8 mouse cellular contexts compared by ENCODE assay signal in genomic region chr1:61101679-61102078, GRCm38 (mm10).
DNase-seq lines count a peak whose midpoint lies in the region; ATAC-seq and TF ChIP-seq lines count a peak whose summit lies in the region.
"Had no signal": no experiment of that assay in that cellular context is flagged by ENCODE, and none has a peak within 500 bp of the region (broad histone marks: within the 10 kb centered on the region; RNA-seq: fewer than 3 reads in every experiment).

No protein-coding gene starts in this region.

- H3K4me1 ChIP-seq in midbrain, postnatal 0 days (ENCODE audit: insufficient read depth, low read length) = 0 out of 2 replicates have a peak, but pooled peaks cover 3% of the 10 kb centered on the region
- no peaks in the 10 kb centered on the region for H3K4me1 ChIP-seq in midbrain, embryonic 14.5 days (ENCODE audit: control insufficient read depth, insufficient read depth, low read length)
- H3K4me1 ChIP-seq: midbrain, embryonic 12.5 days had no signal

- H3K36me3 ChIP-seq in midbrain, postnatal 0 days (ENCODE audit: insufficient read depth, low read length) = no peaks in the 10 kb centered on the region
- H3K36me3 ChIP-seq in midbrain, embryonic 14.5 days (ENCODE audit: control insufficient read depth, insufficient read depth, low read length) = no peaks in the 10 kb centered on the region
- no peaks in the 10 kb centered on the region for H3K36me3 ChIP-seq in splenic B cell, adult 2 months (ENCODE audit: control insufficient read depth, insufficient read depth, low read length, poor library complexity, severe bottlenecking)
- H3K36me3 ChIP-seq: midbrain, embryonic 12.5 days had no signal

- H3K27me3 ChIP-seq in midbrain, postnatal 0 days (ENCODE audit: insufficient read depth, low read length) = no peaks in the 10 kb centered on the region
- no peaks in the 10 kb centered on the region for H3K27me3 ChIP-seq in midbrain, embryonic 14.5 days (ENCODE audit: control insufficient read depth, insufficient read depth, low read length)
- H3K27me3 ChIP-seq in splenic B cell, adult 2 months (ENCODE audit: control insufficient read depth, insufficient read depth, low read length, poor library complexity, severe bottlenecking) = no peaks in the 10 kb centered on the region
- H3K27me3 ChIP-seq: midbrain, embryonic 12.5 days had no signal

- 78% methylated on average over 4 of the region's 4 CpGs for whole genome bisulfite sequencing in midbrain, postnatal 0 days
- WGBS in midbrain, embryonic 14.5 days = 76% methylated on average over 4 of the region's 4 CpGs

- ATAC-seq in midbrain, postnatal 0 days (ENCODE audit: low FRiP score) = no peak
- no peak for ATAC-seq in midbrain, embryonic 14.5 days (ENCODE audit: low FRiP score, low TSS enrichment)
- ATAC-seq in inflammation-experienced regulatory T-cells, adult 6 months = peak; percentile 74

- H3K9me3 ChIP-seq in midbrain, postnatal 0 days (ENCODE audit: low read length) = no peaks in the 10 kb centered on the region
- H3K9me3 ChIP-seq in midbrain, embryonic 14.5 days (ENCODE audit: control insufficient read depth, low read length) = no peaks in the 10 kb centered on the region
- H3K9me3 ChIP-seq: midbrain, embryonic 12.5 days had no signal

- H3K4me3 ChIP-seq in midbrain, postnatal 0 days (ENCODE audit: low read depth, low read length) = no peak overlapping the region
- H3K4me3 ChIP-seq in midbrain, embryonic 14.5 days (replicated peaks; ENCODE audit: low read depth, low read length) = no peak overlapping the region
- H3K4me3 ChIP-seq: midbrain, embryonic 12.5 days had no signal

- TF ChIP-seq CTCF in midbrain, postnatal 0 days (IDR thresholded peaks at IDR 0.05) = peak; percentile 43

- H3K27ac ChIP-seq in midbrain, postnatal 0 days (ENCODE audit: low read depth, low read length) = no peak overlapping the region
- H3K27ac ChIP-seq in midbrain, embryonic 14.5 days (replicated peaks; ENCODE audit: low read depth, low read length) = no peak overlapping the region
- H3K27ac ChIP-seq: midbrain, embryonic 12.5 days had no signal

- no peak overlapping the region for H3K9ac ChIP-seq in midbrain, postnatal 0 days (replicated peaks; ENCODE audit: low read length, poor library complexity, severe bottlenecking)
- H3K9ac ChIP-seq in midbrain, embryonic 14.5 days (replicated peaks; ENCODE audit: low read length) = no peak overlapping the region
- H3K9ac ChIP-seq: midbrain, embryonic 12.5 days had no signal

- no peak for DNase-seq in midbrain, postnatal 0 days (ENCODE audit: low spot score)
- no peak for DNase-seq in midbrain, embryonic 14.5 days
- peak; percentile 24 for DNase-seq in adipocyte (ENCODE audit: low spot score)
- peak; percentile 9 for DNase-seq in splenic B cell, adult 2 months (ENCODE audit: low read depth, low spot score)
- no peak for DNase-seq in gastrocnemius, postnatal 4 days (ENCODE audit: low spot score in 2 of 2)
- no peak for DNase-seq in right cerebral cortex, postnatal 10 days (ENCODE audit: low spot score in 2 of 2)

- H3K4me2 ChIP-seq in midbrain, postnatal 0 days (ENCODE audit: low read depth, low read length, poor library complexity, severe bottlenecking) = no peak overlapping the region
- no peak overlapping the region for H3K4me2 ChIP-seq in midbrain, embryonic 14.5 days (ENCODE audit: low read length)
- H3K4me2 ChIP-seq: midbrain, embryonic 12.5 days had no signal

Comparison
In these comparisons a context has a peak if more than half of its experiments do, and no peak if none do; other contexts are left out.
1. DNase-seq: peak in adipocyte (single experiment) and splenic B cell, adult 2 months (single experiment); none in midbrain, postnatal 0 days (single experiment), midbrain, embryonic 14.5 days (single experiment), gastrocnemius, postnatal 4 days (0 of 2) and right cerebral cortex, postnatal 10 days (0 of 2).